Mouse (Mus musculus): ENCODE data around the gene Prr7. TPM values are rescaled to one million over a fixed set of nuclear protein-coding genes. Genes with fewer than 3 reads are reported as not detected.

Prr7 gene
- polyA plus RNA-seq, 1 experiment, result 0.64 TPM

- Histone ChIP-seq H3K4me1 (ENCODE audit: control insufficient read depth, insufficient read depth, low read length) (peaks cover 5% of the 10 kb centered on the region; the same call in 1 of the 2 replicates), H3K36me3 (ENCODE audit: control insufficient read depth, insufficient read depth, low read length) (no peaks in the 10 kb centered on the region), H3K27me3 (replicated peaks; ENCODE audit: control insufficient read depth, insufficient read depth, low read length) (no peaks in the 10 kb centered on the region), H3K4me3 (ENCODE audit: insufficient read depth, low read depth, low read length) (peak within 1 kb of the TSS; percentile 90), H3K27ac (ENCODE audit: insufficient read depth, low read depth, low read length) (peak within 1 kb of the TSS; percentile 90)
- peak; percentile 100 for DNase-seq
- TF ChIP-seq POLR2A (IDR thresholded peaks at IDR 0.05; ENCODE audit: low read depth, low read length), result no peak
- TF ChIP-seq CTCF (conservative IDR thresholded peaks at IDR 0.05; ENCODE audit: insufficient read depth, insufficient read length, low read depth, low read length), result no peak
- WGBS, result under 1% methylated on average over 35 of the region's 35 CpGs
These were observed 19.1 kb upstream of the Prr7 start, which contains the start of gene Grk6 for GRCm38 (mm10) chr13:55444937-55445315. Gene Grk6, plus strand, starts transcription at chr13:55445072.

- WGBS, result 3% methylated on average over 66 of the region's 66 CpGs
- TF ChIP-seq POLR2A (IDR thresholded peaks at IDR 0.05; ENCODE audit: low read depth, low read length), result no peak
- TF ChIP-seq CTCF (conservative IDR thresholded peaks at IDR 0.05; ENCODE audit: insufficient read depth, insufficient read length, low read depth, low read length), result no peak
- Histone ChIP-seq H3K4me1 (ENCODE audit: control insufficient read depth, insufficient read depth, low read length) (peaks cover 5% of the 10 kb centered on the region; the same call in 1 of the 2 replicates), H3K4me3 (ENCODE audit: insufficient read depth, low read depth, low read length) (peak overlapping the region; percentile 90), H3K27ac (ENCODE audit: insufficient read depth, low read depth, low read length) (peak overlapping the region; percentile 84), H3K36me3 (ENCODE audit: control insufficient read depth, insufficient read depth, low read length) (no peaks in the 10 kb centered on the region), H3K27me3 (replicated peaks; ENCODE audit: control insufficient read depth, insufficient read depth, low read length) (no peaks in the 10 kb centered on the region)
- DNase-seq, result no peak
These were observed 18.5 kb upstream of the Prr7 start for GRCm38 (mm10) chr13:55445361-55446091.

- DNase-seq, result no peak
- TF ChIP-seq POLR2A (IDR thresholded peaks at IDR 0.05; ENCODE audit: low read depth, low read length), result no peak
- TF ChIP-seq CTCF (conservative IDR thresholded peaks at IDR 0.05; ENCODE audit: insufficient read depth, insufficient read length, low read depth, low read length), result no peak
- 84% methylated on average over 6 of the region's 6 CpGs for whole genome bisulfite sequencing
- peaks cover 5% of the 10 kb centered on the region; the same call in 1 of the 2 replicates for H3K4me1 ChIP-seq (ENCODE audit: control insufficient read depth, insufficient read depth, low read length)
- H3K4me3 ChIP-seq (ENCODE audit: insufficient read depth, low read depth, low read length), result no peak overlapping the region
- H3K27me3 ChIP-seq (replicated peaks; ENCODE audit: control insufficient read depth, insufficient read depth, low read length), result no peaks in the 10 kb centered on the region
- H3K36me3 ChIP-seq (ENCODE audit: control insufficient read depth, insufficient read depth, low read length), result no peaks in the 10 kb centered on the region
- H3K27ac ChIP-seq (ENCODE audit: insufficient read depth, low read depth, low read length), result no peak overlapping the region
These were observed 17.5 kb upstream of the Prr7 start for GRCm38 (mm10) chr13:55446483-55447105.

- Histone ChIP-seq H3K27me3 (replicated peaks; ENCODE audit: control insufficient read depth, insufficient read depth, low read length) (no peaks in the 10 kb centered on the region), H3K36me3 (ENCODE audit: control insufficient read depth, insufficient read depth, low read length) (no peaks in the 10 kb centered on the region), H3K4me1 (ENCODE audit: control insufficient read depth, insufficient read depth, low read length) (peaks cover 5% of the 10 kb centered on the region; the same call in 1 of the 2 replicates), H3K27ac (ENCODE audit: insufficient read depth, low read depth, low read length) (no peak overlapping the region), H3K4me3 (ENCODE audit: insufficient read depth, low read depth, low read length) (no peak overlapping the region)
- TF ChIP-seq CTCF (conservative IDR thresholded peaks at IDR 0.05; ENCODE audit: insufficient read depth, insufficient read length, low read depth, low read length), result no peak
- TF ChIP-seq POLR2A (IDR thresholded peaks at IDR 0.05; ENCODE audit: low read depth, low read length), result no peak
- 41% methylated on average over 3 of the region's 3 CpGs for WGBS
- no peak for DNase-seq
These were observed 16.5 kb upstream of the Prr7 start for GRCm38 (mm10) chr13:55447543-55447943.

- Histone ChIP-seq H3K27me3 (replicated peaks; ENCODE audit: control insufficient read depth, insufficient read depth, low read length) (no peaks in the 10 kb centered on the region), H3K27ac (ENCODE audit: insufficient read depth, low read depth, low read length) (no peak overlapping the region), H3K4me3 (ENCODE audit: insufficient read depth, low read depth, low read length) (no peak overlapping the region), H3K36me3 (ENCODE audit: control insufficient read depth, insufficient read depth, low read length) (no peaks in the 10 kb centered on the region), H3K4me1 (ENCODE audit: control insufficient read depth, insufficient read depth, low read length) (peaks cover 5% of the 10 kb centered on the region; the same call in 1 of the 2 replicates)
- TF ChIP-seq CTCF (conservative IDR thresholded peaks at IDR 0.05; ENCODE audit: insufficient read depth, insufficient read length, low read depth, low read length) (no peak), POLR2A (IDR thresholded peaks at IDR 0.05; ENCODE audit: low read depth, low read length) (no peak)
- WGBS, result 90% methylated on average over 5 of the region's 5 CpGs
- no peak for DNase-seq
These were observed 15.9 kb upstream of the Prr7 start for GRCm38 (mm10) chr13:55448131-55448530.

GRCm38 (mm10) chr13:55449205-55449604, 14.9 kb upstream of the Prr7 start:
- no peak overlapping the region for H3K4me3 ChIP-seq (ENCODE audit: insufficient read depth, low read depth, low read length)
- H3K36me3 ChIP-seq (ENCODE audit: control insufficient read depth, insufficient read depth, low read length), result no peaks in the 10 kb centered on the region
- TF ChIP-seq CTCF (conservative IDR thresholded peaks at IDR 0.05; ENCODE audit: insufficient read depth, insufficient read length, low read depth, low read length), result no peak
- no peak for TF ChIP-seq POLR2A (IDR thresholded peaks at IDR 0.05; ENCODE audit: low read depth, low read length)
- no peak overlapping the region for H3K27ac ChIP-seq (ENCODE audit: insufficient read depth, low read depth, low read length)
- H3K27me3 ChIP-seq (replicated peaks; ENCODE audit: control insufficient read depth, insufficient read depth, low read length), result no peaks in the 10 kb centered on the region
- H3K4me1 ChIP-seq (ENCODE audit: control insufficient read depth, insufficient read depth, low read length), result peaks cover 5% of the 10 kb centered on the region; the same call in 1 of the 2 replicates
- 92% methylated on average over 9 of the region's 9 CpGs for WGBS
- no peak for DNase-seq
